Mouse (Mus musculus) liver, embryonic 13.5 days (tissue): ENCODE data around the gene Cyp2d22. TPM values are rescaled to one million over a fixed set of nuclear protein-coding genes. Genes with fewer than 3 reads are reported as not detected.

Source experiments
- ATAC-seq: fragments of 200-750 bp; cut with Nextera tagmentation; 2 replicates; pipeline ENCODE4 v1.8.0; 2017; ENCODE audit warnings: low read depth, mild to moderate bottlenecking, moderate number of reproducible peaks, moderate library complexity
- DNase-seq: peaks from one replicate; pipeline ENCODE4 v3.0.0; 2022
- H3K27ac ChIP-seq: fragments of 300-500 bp; sonication (generic); 2 replicates; pipeline ENCODE4 v1.5.1; 2015; ENCODE audit warnings: moderate library complexity, mild to moderate bottlenecking, inconsistent platforms
- H3K27me3 ChIP-seq: fragments of 300-500 bp; sonication (generic); 2 replicates; pipeline ENCODE4 v1.6.1; 2015; ENCODE audit warnings: mild to moderate bottlenecking, inconsistent platforms
- H3K36me3 ChIP-seq: fragments of 300-500 bp; sonication (generic); 2 replicates; pipeline ENCODE4 v1.6.1; 2015; ENCODE audit warnings: mild to moderate bottlenecking, inconsistent platforms
- H3K4me1 ChIP-seq: fragments of 300-500 bp; sonication (generic); replicated peaks from 2 replicates; pipeline ENCODE4 v1.6.1; 2015; ENCODE audit warnings: inconsistent platforms
- H3K4me2 ChIP-seq: fragments of 300-500 bp; sonication (generic); 2 replicates; pipeline ENCODE4 v1.6.1; 2015; ENCODE audit warnings: inconsistent platforms, mild to moderate bottlenecking, moderate library complexity
- H3K4me3 ChIP-seq: fragments of 300-500 bp; sonication (generic); replicated peaks from 2 replicates; pipeline ENCODE4 v1.5.1; 2015; ENCODE audit warnings: mild to moderate bottlenecking, inconsistent platforms
- H3K9ac ChIP-seq: fragments of 300-500 bp; sonication (generic); 2 replicates; pipeline ENCODE4 v1.6.1; 2015; ENCODE audit warnings: mild to moderate bottlenecking, inconsistent platforms
- H3K9me3 ChIP-seq: fragments of 300-500 bp; sonication (generic); replicated peaks from 2 replicates; pipeline ENCODE4 v1.6.1; 2016; ENCODE audit warnings: inconsistent platforms
- WGBS: fragments of 180-500 bp; shearing (Covaris S2); methylation state at CpG from one replicate; pipeline ENCODE4 v1.1.7; 2015; ENCODE audit not compliant: insufficient replicate concordance; 5-methylcytosine and 5-hydroxymethylcytosine counted together
- polyA plus RNA-seq: library from polyadenylated mRNA; unstranded; fragments of >200 nt; fragmentation: Nextera tagmentation; extraction: Ambion mirVana; gene quantifications from 2 replicates; pipeline ENCODE4 v1.2.1, GENCODE M21; 2015

The Cyp2d22 gene
- polyA plus RNA-seq, 1 experiment from 2014 or later: 9.3 TPM

DNA sequence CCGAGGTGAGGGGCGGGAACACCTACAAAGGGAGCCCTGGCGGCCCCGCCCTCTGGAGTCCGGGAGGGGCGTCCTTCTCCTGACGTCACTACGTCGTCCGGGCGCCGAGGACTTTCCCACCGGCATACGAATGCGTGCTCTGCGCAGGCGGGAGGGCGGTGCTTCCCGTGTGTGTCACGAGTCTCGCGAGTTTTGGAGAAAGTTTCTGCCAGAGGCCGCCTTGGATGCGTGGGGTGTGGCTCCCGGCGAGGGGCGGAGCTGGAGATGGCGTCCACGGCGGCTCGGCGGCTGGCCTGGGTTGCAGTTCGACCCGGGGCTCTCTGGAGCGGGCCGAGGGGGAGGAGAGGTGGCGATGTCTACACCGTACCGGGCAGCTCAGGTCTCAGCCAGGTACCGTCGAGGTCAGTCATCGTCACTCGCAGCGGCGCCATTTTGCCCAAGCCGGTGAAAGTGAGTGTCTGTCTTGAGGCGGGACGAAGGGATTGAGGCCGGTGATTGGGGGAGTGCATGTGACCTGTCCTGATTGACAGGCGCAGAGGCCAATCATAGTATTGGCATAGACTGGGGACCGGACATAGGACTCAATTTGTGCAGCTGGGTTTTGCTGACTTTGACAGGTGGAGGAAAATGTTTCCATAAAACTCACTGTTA is 34.1 kb downstream of the Cyp2d22 start:
- ATAC-seq (peak; percentile 83), DNase-seq (peak; percentile 99)
- Histone ChIP-seq H3K27me3 (no peaks in the 10 kb centered on the region), H3K9me3 (no peaks in the 10 kb centered on the region), H3K9ac (peak overlapping the region; percentile 85), H3K4me2 (peak overlapping the region; percentile 97), H3K4me1 (peaks cover 88% of the 10 kb centered on the region), H3K4me3 (peak overlapping the region; percentile 77), H3K27ac (peak overlapping the region; percentile 94), H3K36me3 (peaks cover 65% of the 10 kb centered on the region)
- under 1% methylated on average over 51 of the region's 51 CpGs for WGBS

DNA sequence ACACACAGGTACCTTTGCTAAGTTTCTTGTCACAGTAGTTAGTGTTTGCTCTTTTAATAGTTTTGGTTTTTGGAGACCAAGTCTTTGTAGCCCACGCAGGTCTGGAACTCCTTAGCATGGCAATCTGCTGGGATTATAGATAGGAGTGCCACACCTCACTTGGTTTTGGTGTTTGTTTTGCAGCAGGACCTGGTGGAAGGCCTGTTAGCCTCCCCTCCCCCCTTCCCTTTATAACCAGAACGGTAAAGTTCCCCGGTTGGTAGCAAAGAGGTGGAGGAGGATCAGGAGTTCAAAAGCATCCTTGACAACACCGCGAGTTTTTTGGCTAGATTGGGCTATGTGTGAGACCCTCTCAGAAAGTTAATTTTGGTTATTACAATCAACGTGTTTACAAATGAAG is 35.1 kb downstream of the Cyp2d22 start:
- no peaks in the 10 kb centered on the region for H3K27me3 ChIP-seq
- WGBS: 54% methylated on average over 6 of the region's 6 CpGs
- no peaks in the 10 kb centered on the region for H3K9me3 ChIP-seq
- ATAC-seq (no peak), DNase-seq (no peak)
- H3K9ac ChIP-seq: peak overlapping the region; percentile 97
- H3K4me3 ChIP-seq: peak overlapping the region; percentile 83
- H3K27ac ChIP-seq: peak overlapping the region; percentile 100
- H3K36me3 ChIP-seq: peaks cover 56% of the 10 kb centered on the region
- H3K4me1 ChIP-seq: peaks cover 88% of the 10 kb centered on the region
- H3K4me2 ChIP-seq: peak overlapping the region; percentile 97

DNA sequence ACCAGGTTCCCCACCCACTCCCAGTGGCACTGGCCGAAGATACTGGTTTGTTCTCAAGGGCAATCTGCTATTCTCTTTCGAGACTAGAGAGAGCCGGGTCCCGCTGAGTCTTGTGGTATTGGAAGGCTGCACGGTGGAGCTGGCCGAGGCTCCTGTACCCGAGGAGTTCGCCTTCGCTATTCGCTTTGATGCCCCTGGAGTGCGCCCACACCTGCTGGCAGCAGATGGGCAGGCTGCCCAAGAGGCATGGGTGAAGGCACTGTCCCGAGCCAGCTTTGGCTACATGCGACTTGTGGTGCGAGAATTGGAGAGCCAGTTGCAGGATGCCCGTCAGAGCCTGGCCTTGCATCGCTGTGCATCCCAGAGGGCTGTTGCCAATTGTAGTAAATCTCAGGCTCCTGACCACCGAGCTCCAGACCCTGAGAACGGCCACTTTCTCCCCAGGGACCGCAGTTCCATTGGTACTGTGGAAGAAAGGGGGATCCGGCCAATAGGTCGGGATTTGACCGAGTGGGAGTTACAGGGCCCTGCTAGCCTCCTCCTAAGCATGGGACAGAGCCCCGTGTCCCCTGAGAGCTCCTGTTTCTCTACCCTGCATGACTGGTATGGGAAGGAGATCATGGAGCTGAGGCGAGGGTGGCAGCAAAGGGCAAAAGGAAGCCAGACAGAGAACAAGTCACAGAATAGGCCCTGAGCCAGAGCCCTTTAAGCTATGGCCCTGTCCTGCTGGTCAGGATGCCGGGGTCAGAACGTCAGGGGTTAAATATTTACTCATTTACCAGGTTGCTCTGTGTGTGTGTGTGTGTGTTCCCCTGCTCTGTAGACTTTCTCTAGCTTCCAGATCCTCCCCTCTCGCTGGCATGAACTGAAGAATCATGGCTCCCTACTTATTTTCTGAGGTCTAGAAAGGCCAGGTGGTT is 36.4 kb downstream of the Cyp2d22 start:
- H3K4me1 ChIP-seq: peaks cover 85% of the 10 kb centered on the region

DNA sequence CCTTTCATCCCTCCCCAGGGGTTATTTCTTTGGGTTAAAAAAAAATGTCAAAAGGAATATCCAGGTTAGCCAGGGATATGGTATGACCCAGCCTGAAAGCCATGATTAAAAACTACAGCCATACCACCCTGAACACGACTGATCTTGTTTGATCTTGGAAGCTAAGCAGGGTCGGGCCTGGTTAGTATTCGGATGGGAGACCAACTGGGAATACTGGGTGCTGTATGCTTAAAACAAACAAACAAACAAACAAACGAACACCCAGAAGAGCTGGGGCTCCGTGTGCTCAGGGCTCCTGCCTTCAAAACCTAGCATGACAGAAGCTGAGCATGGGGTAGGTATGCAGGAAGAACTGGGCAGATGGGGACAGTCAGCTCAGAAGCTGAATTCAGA is 37.5 kb downstream of the Cyp2d22 start:
- WGBS: 32% methylated on average over 5 of the region's 5 CpGs
- Histone ChIP-seq H3K4me1 (peaks cover 82% of the 10 kb centered on the region), H3K36me3 (peaks cover 31% of the 10 kb centered on the region), H3K4me2 (peak overlapping the region; percentile 97), H3K27ac (peak overlapping the region; percentile 100), H3K9ac (peak overlapping the region; percentile 97), H3K4me3 (peak overlapping the region; percentile 83), H3K27me3 (no peaks in the 10 kb centered on the region), H3K9me3 (no peaks in the 10 kb centered on the region)
- DNase-seq (no peak), ATAC-seq (no peak)

More for the DNA sequence above, 36.4 kb downstream of the Cyp2d22 start:
- DNase-seq: no peak
- Histone ChIP-seq H3K36me3 (peaks cover 42% of the 10 kb centered on the region), H3K4me2 (peak overlapping the region; percentile 97), H3K27me3 (no peaks in the 10 kb centered on the region), H3K4me3 (peak overlapping the region; percentile 83), H3K9ac (peak overlapping the region; percentile 97), H3K9me3 (no peaks in the 10 kb centered on the region), H3K27ac (peak overlapping the region; percentile 100)
- WGBS: 82% methylated on average over 27 of the region's 27 CpGs
- ATAC-seq: no peak

DNA sequence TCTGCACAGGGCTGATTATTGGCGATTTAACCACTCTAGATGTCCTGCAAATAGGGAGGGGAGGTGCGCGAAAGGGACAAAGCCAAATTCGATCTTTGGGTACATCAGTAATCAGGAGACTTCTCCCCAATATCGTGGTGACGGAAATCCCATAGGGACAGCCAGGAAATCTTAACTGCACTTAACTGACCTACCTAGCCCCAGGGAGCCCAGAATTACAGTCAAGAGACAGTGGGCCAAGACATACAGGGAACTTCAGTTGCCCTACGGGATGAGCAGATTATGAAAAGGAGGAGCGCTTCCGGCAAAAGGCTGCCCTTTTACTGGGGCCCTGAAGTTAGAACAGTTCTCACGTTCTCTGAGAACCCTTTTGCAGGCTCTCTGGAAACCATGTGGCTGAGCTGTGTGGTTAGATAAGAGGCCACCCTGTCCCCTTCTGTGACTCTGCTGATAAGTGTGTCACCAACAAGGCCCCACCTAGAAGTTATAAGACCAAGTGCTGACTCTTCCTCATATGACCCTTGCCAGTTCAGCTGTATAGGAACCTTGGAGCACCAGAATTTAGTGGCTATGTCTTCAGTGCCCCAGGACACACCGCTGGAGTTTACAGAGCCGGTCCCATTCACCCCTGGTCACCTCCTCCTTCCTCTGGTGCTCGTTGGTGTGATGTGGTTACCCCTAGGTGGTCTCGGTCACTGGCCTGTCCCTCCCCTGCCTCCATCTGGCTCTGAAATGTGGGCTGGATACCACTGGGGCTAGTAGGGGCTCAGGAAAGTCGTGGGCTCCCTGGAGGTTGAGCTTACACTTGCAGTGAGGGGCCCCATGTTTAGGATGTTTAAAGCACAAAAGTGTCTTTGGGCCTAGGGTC is 38.2 kb downstream of the Cyp2d22 start:
- peak; percentile 67 for ATAC-seq
- Histone ChIP-seq H3K4me1 (peaks cover 82% of the 10 kb centered on the region), H3K9me3 (no peaks in the 10 kb centered on the region), H3K4me3 (peak overlapping the region; percentile 83), H3K27ac (peak overlapping the region; percentile 100), H3K4me2 (peak overlapping the region; percentile 97), H3K27me3 (no peaks in the 10 kb centered on the region), H3K9ac (peak overlapping the region; percentile 97), H3K36me3 (peaks cover 28% of the 10 kb centered on the region)
- WGBS: 7% methylated on average over 15 of the region's 15 CpGs
- DNase-seq: peak; percentile 90

DNA sequence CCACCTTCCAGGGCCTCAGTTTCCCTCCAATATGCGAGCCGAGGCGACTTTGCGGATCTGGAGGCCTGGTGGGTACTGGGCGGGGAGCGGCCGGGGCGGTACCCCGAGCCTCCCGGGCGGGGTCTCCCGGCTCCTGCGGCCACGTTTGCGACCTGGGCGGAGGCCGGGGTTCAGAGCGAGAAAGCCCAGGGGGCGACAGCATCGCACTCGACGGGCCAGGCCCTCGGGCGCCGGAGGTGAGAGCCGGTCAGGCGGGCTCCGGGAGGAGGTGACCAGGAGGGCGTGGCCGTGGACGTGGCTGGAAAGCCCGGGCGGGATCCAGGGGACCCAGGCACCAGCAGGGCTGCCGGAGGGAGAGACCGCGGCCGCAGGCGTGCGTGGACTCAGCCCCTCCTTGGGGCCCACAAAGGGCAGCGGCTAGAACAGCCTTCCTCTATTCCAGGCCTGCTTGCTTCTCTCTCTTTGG is 39.0 kb downstream of the Cyp2d22 start:
- under 1% methylated on average over 37 of the region's 40 CpGs for WGBS
- ATAC-seq (peak; percentile 43), DNase-seq (peak; percentile 85)
- H3K9me3 ChIP-seq: no peaks in the 10 kb centered on the region
- H3K36me3 ChIP-seq: peaks cover 36% of the 10 kb centered on the region
- H3K4me3 ChIP-seq: peak overlapping the region; percentile 83
- H3K4me1 ChIP-seq: peaks cover 83% of the 10 kb centered on the region
- peak overlapping the region; percentile 97 for H3K9ac ChIP-seq
- H3K4me2 ChIP-seq: peak overlapping the region; percentile 97
- peak overlapping the region; percentile 100 for H3K27ac ChIP-seq
- no peaks in the 10 kb centered on the region for H3K27me3 ChIP-seq

DNA sequence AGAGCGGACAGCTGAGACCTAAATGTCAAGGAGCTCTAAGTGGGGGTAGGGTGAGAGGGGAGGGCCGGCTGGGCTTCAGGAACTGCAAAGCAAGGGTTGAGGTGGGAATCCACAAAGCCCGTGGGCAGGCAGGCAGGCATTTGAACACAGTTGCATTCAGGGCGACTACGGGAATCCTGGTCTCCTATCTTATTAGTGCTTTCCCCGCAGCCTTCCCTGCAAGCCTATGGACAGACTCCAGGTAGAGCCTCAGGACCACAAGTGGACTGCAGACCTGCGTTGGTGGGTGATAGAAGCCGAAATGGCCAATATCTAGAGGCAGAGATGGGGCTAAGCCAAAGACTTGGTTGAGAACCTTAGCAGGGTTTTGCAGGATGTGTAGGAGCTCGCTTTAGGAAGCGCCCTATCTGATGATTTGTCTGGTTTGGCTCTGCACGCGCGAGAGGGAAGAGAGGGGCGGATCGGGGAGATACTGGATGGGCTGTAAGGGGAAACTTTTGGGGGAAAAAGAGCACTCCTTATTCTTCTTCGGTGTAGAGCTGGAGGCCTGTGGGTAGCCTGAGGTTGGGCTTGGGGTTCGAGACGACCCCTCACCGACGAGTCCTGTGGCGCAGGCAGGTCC is 39.5 kb downstream of the Cyp2d22 start:
- Histone ChIP-seq H3K4me1 (peaks cover 83% of the 10 kb centered on the region), H3K4me3 (peak overlapping the region; percentile 83), H3K9ac (peak overlapping the region; percentile 97), H3K4me2 (peak overlapping the region; percentile 97), H3K27me3 (no peaks in the 10 kb centered on the region), H3K36me3 (peaks cover 42% of the 10 kb centered on the region), H3K9me3 (no peaks in the 10 kb centered on the region), H3K27ac (peak overlapping the region; percentile 100)
- ATAC-seq (0 out of 2 replicates have a peak, but pooled peaks have one; percentile 12), DNase-seq (peak; percentile 66)
- WGBS: 12% methylated on average over 21 of the region's 21 CpGs

DNA sequence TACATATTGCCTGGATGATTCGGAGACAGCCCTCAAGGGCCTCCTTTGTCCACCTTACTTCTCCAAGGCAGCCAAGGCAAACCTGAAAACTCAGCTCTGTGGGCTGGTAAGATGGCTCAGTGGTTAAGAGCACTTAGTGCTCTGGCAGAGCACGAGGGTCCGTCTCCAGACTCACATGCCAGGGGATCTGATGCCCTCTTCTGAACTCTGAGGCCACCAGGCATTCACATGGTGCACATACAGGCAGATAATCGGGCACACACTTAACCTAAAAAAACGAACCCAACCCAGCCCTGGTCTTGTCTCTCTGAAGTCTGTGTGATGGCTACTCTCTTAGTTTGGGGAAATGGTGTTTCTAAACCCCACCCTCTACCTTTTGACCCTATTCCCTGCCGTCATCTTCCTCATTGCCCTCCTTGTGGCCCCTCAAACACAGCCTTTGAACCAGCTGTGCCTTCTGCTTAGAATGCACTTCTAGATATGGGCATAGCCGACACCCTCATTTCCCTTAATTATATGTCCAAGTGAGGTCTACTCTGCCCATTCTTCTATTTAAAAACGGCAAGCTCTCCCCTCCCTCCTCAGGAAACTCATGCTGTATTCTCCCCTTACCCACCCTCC is 40.3 kb downstream of the Cyp2d22 start:
- H3K36me3 ChIP-seq: peaks cover 42% of the 10 kb centered on the region
- peaks cover 75% of the 10 kb centered on the region for H3K4me1 ChIP-seq
- peak overlapping the region; percentile 100 for H3K27ac ChIP-seq
- H3K4me2 ChIP-seq: peak overlapping the region; percentile 97
- WGBS: 37% methylated on average over 8 of the region's 8 CpGs
- DNase-seq (no peak), ATAC-seq (no peak)
- H3K9ac ChIP-seq: peak overlapping the region; percentile 97
- H3K27me3 ChIP-seq: no peaks in the 10 kb centered on the region
- peak overlapping the region; percentile 83 for H3K4me3 ChIP-seq
- H3K9me3 ChIP-seq: no peaks in the 10 kb centered on the region

DNA sequence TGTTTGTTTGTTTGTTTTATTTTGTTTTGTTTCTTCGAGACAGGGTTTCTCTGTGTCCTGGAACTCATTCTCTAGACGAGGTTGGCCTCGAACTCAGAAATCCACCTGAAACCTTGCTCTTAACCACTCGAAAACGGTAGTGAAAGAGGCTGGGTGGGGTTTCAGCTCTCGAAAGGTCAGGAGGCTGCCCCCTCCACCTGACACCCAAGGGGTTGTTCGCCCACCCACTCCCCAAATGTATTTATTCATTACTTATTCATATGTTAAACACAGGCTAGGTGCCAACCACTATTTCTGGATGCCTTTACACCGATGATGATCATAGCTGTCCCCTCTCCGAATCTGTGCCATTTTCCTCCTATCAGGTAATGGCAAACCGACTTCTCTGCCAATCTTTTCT is 40.9 kb downstream of the Cyp2d22 start:
- peak overlapping the region; percentile 97 for H3K9ac ChIP-seq
- ATAC-seq: no peak
- no peaks in the 10 kb centered on the region for H3K27me3 ChIP-seq
- H3K4me3 ChIP-seq: peak overlapping the region; percentile 71
- DNase-seq: no peak
- H3K36me3 ChIP-seq: peaks cover 42% of the 10 kb centered on the region
- no peaks in the 10 kb centered on the region for H3K9me3 ChIP-seq
- 37% methylated on average over 10 of the region's 10 CpGs for WGBS
- H3K27ac ChIP-seq: peak overlapping the region; percentile 100
- H3K4me1 ChIP-seq: peaks cover 69% of the 10 kb centered on the region
- peak overlapping the region; percentile 97 for H3K4me2 ChIP-seq

DNA sequence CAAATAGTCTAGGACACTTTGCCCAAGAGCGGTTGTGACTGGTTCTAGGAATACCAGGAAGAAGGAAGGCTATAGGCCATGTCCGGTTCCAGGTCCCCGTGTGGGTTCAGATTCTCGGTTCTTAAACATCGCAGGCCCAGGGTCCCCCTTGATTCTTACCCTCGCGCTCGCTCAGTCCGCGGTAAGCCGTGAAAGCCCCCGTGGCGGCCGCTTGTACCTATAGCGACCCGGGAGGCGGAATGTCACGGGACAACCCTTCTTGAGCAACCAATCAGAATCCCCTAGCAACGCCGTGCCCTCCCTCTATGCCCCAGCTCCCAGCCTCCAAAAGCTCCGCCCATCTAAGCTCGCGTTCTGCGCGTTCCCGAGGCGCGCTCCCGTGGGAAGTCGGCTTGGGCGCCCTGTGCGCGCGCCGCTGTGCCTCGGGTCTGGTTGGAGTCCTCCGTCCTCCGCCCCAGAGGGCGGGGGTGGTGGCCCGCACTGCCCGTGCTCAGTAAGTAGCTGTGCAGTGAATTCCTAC is 41.4 kb downstream of the Cyp2d22 start, which contains the start of the genes Naga, Pheta2 and Smdt1:
Naga (minus strand) TSS at position 333 of the 520 bp plus-strand sequence.
Pheta2 (plus strand) TSS at position 350 of the 520 bp plus-strand sequence.
Smdt1 (plus strand) TSS at position 367 of the 520 bp plus-strand sequence.
- H3K27me3 ChIP-seq: no peaks in the 10 kb centered on the region
- peak within 1 kb of the TSS; percentile 97 for H3K4me2 ChIP-seq
- peaks cover 64% of the 10 kb centered on the region for H3K4me1 ChIP-seq
- H3K27ac ChIP-seq: peak within 1 kb of the TSS; percentile 100
- peak; percentile 79 for ATAC-seq
- under 1% methylated on average over 41 of the region's 41 CpGs for WGBS
- H3K9me3 ChIP-seq: no peaks in the 10 kb centered on the region
- H3K9ac ChIP-seq: peak within 1 kb of the TSS; percentile 97
- peaks cover 41% of the 10 kb centered on the region for H3K36me3 ChIP-seq
- peak within 1 kb of the TSS; percentile 71 for H3K4me3 ChIP-seq
- DNase-seq: peak; percentile 100
